Mouse (Mus musculus) ES-Bruce4 (cell line): ENCODE measurements at regions not wholly inside any gene's neighbourhood (a gene's known extent, or its start where the extent isn't known, plus 50 kb on each side); places are given as distances from the start of the nearest gene placed in this dataset.

Source experiments
- H3K27ac ChIP-seq: 2 replicates; pipeline ENCODE4 v1.5.1; 2012; ENCODE audit warnings: low read length, inconsistent platforms; ENCODE audit not compliant: insufficient read depth
- H3K27me3 ChIP-seq: 2 replicates; pipeline ENCODE4 v1.6.1; 2012; ENCODE audit warnings: mild to moderate bottlenecking, low read length, inconsistent platforms; ENCODE audit not compliant: control insufficient read depth, poor library complexity, insufficient read depth, severe bottlenecking
- H3K36me3 ChIP-seq: 2 replicates; pipeline ENCODE4 v1.6.1; 2012; ENCODE audit warnings: inconsistent platforms, mild to moderate bottlenecking, low read length, moderate library complexity; ENCODE audit not compliant: control insufficient read depth, poor library complexity, insufficient read depth, severe bottlenecking
- H3K4me1 ChIP-seq: one replicate; pipeline ENCODE4 v1.8.1; 2011; ENCODE audit warnings: low read length; ENCODE audit not compliant: control insufficient read depth, insufficient read depth
- H3K4me3 ChIP-seq: 2 replicates; pipeline ENCODE4 v1.5.1; 2011; ENCODE audit warnings: low read depth, mild to moderate bottlenecking, low read length
- H3K9ac ChIP-seq: 2 replicates; pipeline ENCODE4 v1.6.1; 2012; ENCODE audit warnings: low read depth, mild to moderate bottlenecking, inconsistent platforms; ENCODE audit not compliant: poor library complexity, severe bottlenecking
- H3K9me3 ChIP-seq: replicated peaks from 2 replicates; pipeline ENCODE4 v1.6.1; 2012; ENCODE audit warnings: mild to moderate bottlenecking, low read length, inconsistent platforms; ENCODE audit not compliant: control insufficient read depth, poor library complexity, insufficient read depth, severe bottlenecking
- CTCF ChIP-seq: IDR thresholded peaks from one replicate; pipeline ENCODE4 v1.8.1; 2011; ENCODE audit warnings: low read depth, low read length
- EP300 ChIP-seq: IDR thresholded peaks from 2 replicates; pipeline ENCODE4 v1.6.1; 2011; ENCODE audit warnings: low read depth, low read length; ENCODE audit not compliant: insufficient read depth
- POLR2A ChIP-seq: IDR thresholded peaks from one replicate; pipeline ENCODE4 v1.8.1; 2011; ENCODE audit warnings: low read length; ENCODE audit not compliant: insufficient read depth

DNA sequence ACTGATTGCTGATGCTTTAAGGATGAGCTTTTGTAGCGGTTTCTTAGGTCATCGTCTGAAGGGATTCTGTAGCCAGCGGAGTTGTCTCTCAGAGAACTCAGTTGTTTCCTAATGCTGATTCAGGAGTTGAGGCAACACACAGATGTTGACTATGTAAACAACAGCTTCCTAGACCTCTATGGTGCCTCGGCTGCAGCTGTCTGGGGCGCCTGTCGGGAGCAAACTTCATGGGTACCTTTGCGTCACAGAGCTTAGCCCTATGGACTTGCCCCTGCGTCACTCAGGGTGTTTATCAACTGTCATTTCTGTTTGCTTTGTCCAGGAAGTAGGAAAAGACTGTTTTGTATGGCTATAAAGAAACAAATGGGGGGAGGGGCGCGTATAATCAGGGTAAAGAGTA lies 120.5 kb upstream of the Slc35f3 start:
- Histone ChIP-seq H3K27ac (no peak overlapping the region), H3K4me1 (no peaks in the 10 kb centered on the region), H3K27me3 (no peaks in the 10 kb centered on the region), H3K9me3 (no peaks in the 10 kb centered on the region), H3K4me3 (no peak overlapping the region), H3K36me3 (no peaks in the 10 kb centered on the region), H3K9ac (no peak overlapping the region)
- TF ChIP-seq EP300 (no peak), POLR2A (no peak)

DNA sequence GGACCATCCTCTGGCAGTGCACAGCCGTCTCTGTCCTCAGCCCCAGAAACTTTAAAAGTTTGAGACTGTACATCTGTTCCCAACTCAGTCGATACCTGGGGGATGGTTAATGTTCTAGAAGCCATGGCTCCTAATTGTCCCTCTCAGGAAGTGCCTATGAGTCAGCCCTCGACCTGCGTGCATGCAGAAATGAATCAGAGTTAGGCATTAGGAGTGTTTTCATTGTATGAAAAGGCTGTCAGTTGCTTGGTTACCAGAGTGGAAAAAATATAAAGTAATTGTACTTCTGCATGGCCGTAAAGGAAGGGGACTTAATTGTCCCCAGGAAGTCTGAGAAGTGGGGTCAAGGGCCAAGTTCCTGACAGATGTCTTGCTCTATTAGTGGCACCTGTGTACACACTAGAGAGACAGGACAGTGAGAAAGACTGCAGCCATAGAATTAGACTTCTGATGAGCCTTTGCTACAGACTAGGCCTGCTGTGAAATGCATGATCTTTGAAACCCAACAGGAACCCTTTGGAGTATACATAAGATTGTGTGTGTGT lies 109.5 kb upstream of the Slc35f3 start:
- Histone ChIP-seq H3K9me3 (peaks cover 5% of the 10 kb centered on the region), H3K27ac (no peak overlapping the region)
- TF ChIP-seq POLR2A: no peak
- TF ChIP-seq EP300: no peak
- TF ChIP-seq CTCF: no peak

DNA sequence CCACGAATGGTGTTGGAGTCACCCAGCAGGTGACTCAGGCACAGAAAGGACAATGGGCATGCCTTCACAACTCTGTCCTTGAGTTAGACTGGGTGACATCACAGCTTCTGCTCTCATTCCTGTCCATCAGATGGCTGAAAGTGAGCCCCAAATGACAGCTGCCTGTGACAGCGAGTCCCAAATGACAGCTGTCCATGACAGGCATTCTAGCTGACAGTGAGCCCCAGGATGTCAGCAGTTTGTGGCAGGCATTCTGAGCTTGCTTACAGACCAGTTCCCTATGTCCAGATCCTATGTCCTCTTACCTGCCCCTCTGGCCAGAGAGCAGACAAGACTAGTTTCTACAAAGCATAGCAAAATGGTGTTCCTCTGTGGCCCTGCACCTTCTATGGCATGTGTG lies 102.7 kb upstream of the Slc35f3 start:
- peaks cover 4% of the 10 kb centered on the region for H3K9me3 ChIP-seq
- no peaks in the 10 kb centered on the region for H3K36me3 ChIP-seq
- no peaks in the 10 kb centered on the region for H3K27me3 ChIP-seq
- TF ChIP-seq EP300 (no peak), CTCF (no peak), POLR2A (no peak)
- no peak overlapping the region for H3K4me3 ChIP-seq
- no peaks in the 10 kb centered on the region for H3K4me1 ChIP-seq
- no peak overlapping the region for H3K27ac ChIP-seq
- no peak overlapping the region for H3K9ac ChIP-seq

More for the DNA sequence above, 109.5 kb upstream of the Slc35f3 start:
- Histone ChIP-seq H3K36me3 (no peaks in the 10 kb centered on the region), H3K4me3 (no peak overlapping the region), H3K9ac (no peak overlapping the region), H3K4me1 (no peaks in the 10 kb centered on the region), H3K27me3 (no peaks in the 10 kb centered on the region)

DNA sequence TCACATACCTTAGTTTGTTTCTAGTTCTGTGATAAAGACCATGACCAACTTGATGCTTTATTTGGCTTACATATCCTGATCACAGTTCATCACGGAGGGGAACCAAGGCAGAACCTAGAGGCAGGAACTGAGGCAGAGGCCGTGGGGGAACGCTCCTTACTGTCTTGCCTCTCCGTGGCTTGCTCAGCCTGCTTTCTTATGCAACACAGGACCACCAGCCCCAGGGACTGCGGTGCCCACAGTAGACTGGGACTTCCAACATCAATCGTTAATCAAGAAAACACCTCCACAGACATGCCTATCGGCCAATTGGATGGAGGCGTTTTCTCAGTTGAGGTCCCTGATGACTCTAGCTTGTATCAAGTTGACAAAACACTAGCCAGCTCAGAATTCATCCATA lies 87.8 kb upstream of the Slc35f3 start:
- Histone ChIP-seq H3K4me3 (no peak overlapping the region), H3K9me3 (no peaks in the 10 kb centered on the region), H3K9ac (no peak overlapping the region), H3K4me1 (no peaks in the 10 kb centered on the region), H3K27me3 (no peaks in the 10 kb centered on the region), H3K36me3 (no peaks in the 10 kb centered on the region), H3K27ac (no peak overlapping the region)
- TF ChIP-seq EP300: no peak
- TF ChIP-seq CTCF: no peak
- TF ChIP-seq POLR2A: no peak

DNA sequence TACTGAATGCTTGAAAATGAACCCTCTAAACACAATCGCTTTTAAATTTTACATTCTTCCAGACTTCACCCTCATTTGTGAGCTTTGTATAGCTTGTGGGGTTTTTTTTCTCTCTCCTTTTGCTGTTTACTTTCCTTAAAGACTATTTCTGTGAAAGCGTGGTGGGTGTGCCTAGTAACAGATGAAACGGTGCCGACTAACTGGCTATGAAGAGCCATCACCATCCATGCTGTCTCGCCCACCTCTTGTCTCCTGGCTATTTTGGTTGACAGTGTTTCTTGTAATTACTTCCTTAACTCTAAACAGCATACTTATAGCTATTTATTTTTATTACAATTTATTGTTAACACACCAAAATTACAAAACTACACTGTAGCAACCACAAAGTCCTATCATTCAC lies 85.6 kb upstream of the Slc35f3 start:
- H3K4me3 ChIP-seq: no peak overlapping the region
- no peaks in the 10 kb centered on the region for H3K4me1 ChIP-seq
- H3K9ac ChIP-seq: no peak overlapping the region
- no peaks in the 10 kb centered on the region for H3K27me3 ChIP-seq
- no peaks in the 10 kb centered on the region for H3K36me3 ChIP-seq
- TF ChIP-seq POLR2A (no peak), CTCF (no peak), EP300 (no peak)
- no peaks in the 10 kb centered on the region for H3K9me3 ChIP-seq
- H3K27ac ChIP-seq: no peak overlapping the region

DNA sequence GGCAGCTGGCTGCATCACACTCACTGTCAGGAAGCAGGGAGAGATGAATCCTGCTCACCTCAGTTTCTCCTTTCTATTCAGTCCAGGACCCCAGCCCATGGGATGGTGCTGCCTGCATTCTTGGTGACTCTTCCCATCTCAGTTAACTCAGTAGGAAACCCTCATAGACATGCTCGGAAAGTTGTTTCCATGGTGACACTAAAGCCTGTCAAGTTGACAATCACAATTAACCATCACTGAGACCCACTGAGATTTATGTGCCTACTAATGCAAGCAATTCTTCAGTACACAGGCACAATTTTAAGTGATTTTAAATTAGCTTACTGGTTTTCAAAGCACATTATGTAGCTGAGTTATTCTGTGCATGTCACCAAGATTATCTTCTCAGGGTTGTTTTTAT lies 83.8 kb upstream of the Slc35f3 start:
- TF ChIP-seq EP300 (no peak), CTCF (no peak), POLR2A (no peak)
- H3K4me3 ChIP-seq: no peak overlapping the region
- H3K27ac ChIP-seq: no peak overlapping the region
- H3K4me1 ChIP-seq: no peaks in the 10 kb centered on the region
- no peaks in the 10 kb centered on the region for H3K36me3 ChIP-seq
- no peak overlapping the region for H3K9ac ChIP-seq
- H3K27me3 ChIP-seq: no peaks in the 10 kb centered on the region
- H3K9me3 ChIP-seq: no peaks in the 10 kb centered on the region
